Mouse (Mus musculus): ENCODE measurements around the gene Atg5. TPM values are rescaled to one million over a fixed set of nuclear protein-coding genes. Genes with fewer than 3 reads are reported as not detected.

Gene Atg5
- total RNA-seq, 1 experiment from 2014 or later = 44.7 TPM

GRCm38 (mm10) chr10:44391509-44392290, 123.5 kb downstream of the Atg5 start:
- DNase-seq = no peak

- no peak for DNase-seq
These were observed 124.7 kb downstream of the Atg5 start for GRCm38 (mm10) chr10:44392855-44393254.

GRCm38 (mm10) chr10:44400119-44400518, 132.0 kb downstream of the Atg5 start:
- no peak for DNase-seq

GRCm38 (mm10) chr10:44400602-44401001, 132.4 kb downstream of the Atg5 start:
- DNase-seq = no peak

GRCm38 (mm10) chr10:44401600-44401999, 133.4 kb downstream of the Atg5 start:
- no peak for DNase-seq

- no peak for DNase-seq
These were observed 135.3 kb downstream of the Atg5 start for GRCm38 (mm10) chr10:44403415-44403814.

- no peak for DNase-seq
These were observed 140.9 kb downstream of the Atg5 start for GRCm38 (mm10) chr10:44409054-44409453.

- DNase-seq = no peak
These were observed 141.8 kb downstream of the Atg5 start for GRCm38 (mm10) chr10:44409958-44410357.

Small RNA genes lying within 50 kb of the gene (microRNA-seq; reads per million reads assigned to microRNA genes)
- gene Mir1929 = 0.36 to 1.7 reads per million in 2 experiments

Other genes with a start within 250 kb of the Atg5 start
- 0.67 and 0.85 TPM in 2 replicates for gene Crybg1, start 119.5 kb upstream of the Atg5 start, total RNA-seq (2021)

Data from adrenal gland, postnatal 25 days (tissue).